Mouse (Mus musculus) frontal cortex, postnatal 10 days (tissue): Measurements from ENCODE around the gene Cycs.
A peak's percentile ranks its signal among the peaks of the same experiment; 100 is the strongest.
"Not testable (repeated sequence)": the region's sequence is repeated elsewhere in the genome, so short reads cannot be mapped to it uniquely, and the experiment has no call there.

Experiments used
- DNase-seq, 2 experiments: peaks; one replicate each; pipeline ENCODE4 v3.0.0; 2022; ENCODE audit warnings: low spot score in 2 of 2, mixed read lengths in 1 of 2

Gene Cycs

GRCm38 (mm10) chr6:50566141-50566996, at the start of gene Cycs:
Cycs (minus strand) TSS chr6:50566538.
- peak; percentile 99 to 100 for DNase-seq

DNA sequence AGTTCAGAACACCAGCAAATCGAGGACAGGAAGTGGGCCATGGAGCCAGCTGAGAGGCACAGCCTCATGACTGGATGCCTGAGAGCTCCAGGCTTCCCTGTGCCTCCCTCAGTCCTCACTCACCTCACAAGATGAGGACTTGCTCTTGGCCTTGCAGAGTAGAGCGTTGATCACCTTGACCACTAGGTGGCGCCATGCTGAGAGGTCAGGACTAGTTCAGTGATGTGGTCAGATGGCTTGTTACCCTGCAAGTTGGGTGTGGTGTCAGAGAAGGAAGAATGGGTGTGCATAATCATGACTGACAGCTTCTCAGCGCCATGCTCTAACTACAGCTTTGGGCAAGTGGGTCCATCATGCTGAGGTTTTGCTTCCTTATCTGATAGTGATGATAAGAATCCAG, 35.3 kb upstream of the Cycs start:
- DNase-seq: no peak

DNA sequence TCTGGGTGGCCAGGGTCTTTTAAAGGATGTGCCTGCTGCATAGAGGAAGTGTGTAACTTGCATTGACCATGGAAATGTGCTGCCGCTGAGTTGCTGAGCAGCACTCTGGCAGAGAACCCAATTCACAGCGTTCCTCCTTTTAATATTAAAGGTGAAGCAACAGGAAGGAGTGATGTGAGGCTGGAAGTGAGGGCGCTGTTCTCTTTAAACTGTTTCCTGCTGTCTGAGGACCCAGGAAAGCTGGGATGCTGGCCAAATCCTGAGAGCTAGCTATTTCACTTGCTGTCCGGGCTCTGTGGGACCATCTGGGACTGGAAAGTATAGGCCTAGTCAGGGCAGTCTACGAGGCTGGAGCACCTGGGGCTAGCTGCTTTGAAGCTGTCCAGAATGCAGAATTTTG, 32.2 kb upstream of the Cycs start:
- peak in 1 of 2 experiments; percentile 16 for DNase-seq

DNA sequence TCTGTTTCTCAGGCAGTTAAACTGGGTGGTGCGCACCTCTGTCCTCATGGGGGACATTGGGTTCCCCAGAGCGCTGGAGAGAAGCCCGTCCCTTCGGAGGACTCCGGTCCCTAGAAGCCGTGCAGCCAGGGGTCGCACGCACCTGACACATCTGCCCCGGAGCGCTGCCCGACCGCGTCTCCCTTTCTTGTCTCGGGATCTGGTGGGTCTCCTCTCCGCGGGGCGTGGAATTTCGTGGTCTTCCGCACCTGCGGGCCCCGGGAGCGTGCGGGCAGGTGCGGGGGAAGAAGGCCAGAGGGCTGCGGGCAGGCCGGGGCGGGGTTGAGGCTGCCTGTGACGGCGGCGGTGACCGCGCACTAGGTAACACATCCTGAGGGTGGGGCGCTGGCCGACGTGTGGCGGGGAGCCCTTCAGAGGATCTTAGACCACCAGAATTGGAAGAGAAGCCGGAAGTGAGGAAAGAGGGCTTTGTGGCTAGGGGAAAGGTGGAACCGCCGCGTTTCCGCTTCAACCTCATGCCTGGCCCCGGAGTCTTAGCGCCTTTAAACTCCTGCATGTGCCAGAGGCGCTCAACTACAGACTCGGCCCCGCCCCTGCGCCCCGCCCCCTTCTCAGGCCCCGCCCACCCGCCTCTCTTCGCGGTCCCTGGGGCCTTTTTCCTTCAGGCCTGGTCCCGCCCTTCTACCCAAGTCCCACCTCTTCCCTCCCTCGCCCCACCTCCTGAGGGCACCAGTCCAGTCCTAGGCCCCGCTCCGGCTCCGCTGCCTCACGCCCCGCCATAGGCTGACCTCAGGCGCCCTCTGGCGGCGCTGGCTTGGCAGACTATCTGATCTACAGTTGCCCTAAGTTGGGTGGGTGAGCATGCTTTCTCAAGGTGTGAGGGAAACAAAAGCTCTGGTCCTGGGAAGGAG, 30.2 kb upstream of the Cycs start, which contains the start of gene 4921507P07Rik:
TSS of gene 4921507P07Rik (minus strand) at position 332 of the 911 bp plus-strand sequence.
- peak; percentile 82 to 89 for DNase-seq

- DNase-seq: no peak
Measured at GRCm38 (mm10) chr6:50594372-50594771, 28.0 kb upstream of the Cycs start.

DNA sequence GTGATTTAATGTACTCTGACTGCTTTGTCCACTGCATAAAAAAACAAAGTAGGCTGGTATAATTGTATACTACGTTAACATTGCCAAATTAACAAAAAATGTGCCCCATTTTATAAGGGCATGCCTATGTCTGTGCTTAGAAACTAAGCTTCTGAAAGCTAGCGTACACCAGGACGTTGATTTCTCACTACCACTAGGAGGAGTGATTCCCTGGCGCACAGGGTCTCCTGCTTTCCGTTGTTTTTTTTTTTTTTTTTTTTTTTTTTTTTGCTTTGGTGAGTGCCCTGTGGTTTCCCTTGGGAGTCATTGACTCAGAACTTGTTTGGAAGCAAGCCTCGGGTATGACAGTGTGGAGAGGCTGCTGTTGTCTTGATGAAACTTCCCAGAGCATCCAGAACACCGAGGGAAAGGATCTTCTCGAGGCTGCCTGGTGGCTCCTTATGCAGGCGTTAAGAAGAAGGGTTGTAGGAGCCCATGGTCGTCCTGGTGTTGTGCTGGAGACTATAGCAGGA, 27.1 kb upstream of the Cycs start:
- DNase-seq: no peak

- DNase-seq: no peak
Measured at GRCm38 (mm10) chr6:50590234-50590633, 23.9 kb upstream of the Cycs start.

- DNase-seq: peak in 1 of 2 experiments; percentile 25
Measured at GRCm38 (mm10) chr6:50588251-50588650, 21.9 kb upstream of the Cycs start.

- no peak for DNase-seq
Measured at GRCm38 (mm10) chr6:50587412-50587811, 21.1 kb upstream of the Cycs start.

GRCm38 (mm10) chr6:50586316-50586715, 20.0 kb upstream of the Cycs start:
- DNase-seq: no peak

GRCm38 (mm10) chr6:50585733-50586132, 19.4 kb upstream of the Cycs start:
- DNase-seq: no peak

DNA sequence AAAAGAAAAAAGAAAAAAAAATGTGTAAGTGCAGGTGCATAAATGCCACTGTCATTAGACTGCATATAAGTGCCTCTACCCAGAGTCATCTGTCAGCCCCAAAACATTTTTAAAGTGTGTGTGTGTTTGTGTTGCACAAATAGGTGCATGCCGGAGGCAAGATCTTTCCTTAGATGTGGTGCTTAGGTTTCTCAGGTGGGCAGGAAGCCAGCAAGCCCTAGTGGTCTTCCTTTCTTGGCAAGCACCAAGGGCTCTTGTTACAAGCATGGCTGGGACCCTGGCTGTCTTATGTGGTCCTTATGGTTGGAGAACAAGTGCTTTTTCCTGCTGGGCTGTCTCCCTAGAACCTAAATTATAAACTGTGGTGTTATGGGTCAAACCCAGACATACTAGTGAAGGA, 5.3 kb upstream of the Cycs start:
- DNase-seq: no peak

GRCm38 (mm10) chr6:50566997-50567255, 588 bp upstream of the Cycs start:
- DNase-seq: no peak

DNA sequence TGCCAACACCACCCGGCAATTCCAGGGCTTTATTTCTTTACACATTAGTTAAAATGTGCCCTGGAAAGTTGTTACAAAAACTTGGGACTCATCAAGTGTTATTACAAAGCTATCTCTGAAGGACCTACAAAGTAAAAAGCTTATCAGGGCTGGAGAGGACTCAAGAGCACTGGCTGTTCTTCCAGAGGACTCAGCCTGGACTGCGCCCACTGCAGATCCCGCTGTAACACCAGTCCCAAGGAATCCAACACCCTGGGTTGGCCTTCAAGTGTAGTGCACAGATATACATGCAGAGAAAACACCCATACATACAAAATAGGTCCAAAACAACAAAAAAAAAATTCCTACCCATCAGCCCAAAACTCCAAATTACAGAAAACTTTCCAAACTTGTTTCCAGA, 2.7 kb downstream of the Cycs start:
- DNase-seq: no peak

DNA sequence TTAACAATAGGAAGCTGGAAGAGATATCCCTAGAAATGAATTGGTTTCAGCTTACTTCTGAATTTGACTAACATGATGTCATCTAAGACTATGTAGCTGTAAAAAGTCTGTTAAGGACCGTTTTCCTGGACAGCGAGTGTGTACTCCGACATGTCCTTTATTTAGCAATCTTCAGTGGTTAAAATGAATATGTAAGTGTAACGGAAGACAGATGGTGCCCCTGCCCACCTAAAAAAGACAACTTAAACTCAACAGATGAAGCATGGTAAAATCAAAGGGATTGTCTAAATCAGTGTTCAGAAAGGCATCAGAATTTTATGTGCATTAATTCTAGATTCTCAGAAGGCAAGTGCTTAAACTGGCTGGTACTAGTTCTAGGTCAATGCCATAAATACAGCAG, 3.9 kb downstream of the Cycs start:
- DNase-seq: no peak

- no peak for DNase-seq
Measured at GRCm38 (mm10) chr6:50560776-50561175, 5.6 kb downstream of the Cycs start.

DNA sequence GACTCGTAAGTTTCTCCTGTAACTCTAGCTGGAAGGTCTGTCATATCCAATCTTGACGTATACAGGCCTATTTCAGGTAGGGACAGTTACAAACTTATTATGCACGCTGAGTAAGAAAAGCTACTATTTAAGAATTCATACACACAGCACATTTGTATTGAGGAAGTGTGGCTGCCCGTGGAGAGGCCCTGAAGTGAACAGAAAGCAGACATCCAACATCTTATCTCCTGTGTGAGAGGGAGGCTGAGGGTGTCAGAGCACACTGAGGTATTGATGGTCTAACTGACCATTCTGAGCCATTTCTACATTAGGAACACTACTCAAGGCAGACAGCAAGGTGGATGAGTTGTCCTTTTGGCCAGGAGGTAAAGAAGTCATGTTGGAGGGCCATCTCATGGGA, 7.5 kb downstream of the Cycs start:
- DNase-seq: no peak

- DNase-seq: no peak
Measured at GRCm38 (mm10) chr6:50557566-50557965, 8.8 kb downstream of the Cycs start.

DNA sequence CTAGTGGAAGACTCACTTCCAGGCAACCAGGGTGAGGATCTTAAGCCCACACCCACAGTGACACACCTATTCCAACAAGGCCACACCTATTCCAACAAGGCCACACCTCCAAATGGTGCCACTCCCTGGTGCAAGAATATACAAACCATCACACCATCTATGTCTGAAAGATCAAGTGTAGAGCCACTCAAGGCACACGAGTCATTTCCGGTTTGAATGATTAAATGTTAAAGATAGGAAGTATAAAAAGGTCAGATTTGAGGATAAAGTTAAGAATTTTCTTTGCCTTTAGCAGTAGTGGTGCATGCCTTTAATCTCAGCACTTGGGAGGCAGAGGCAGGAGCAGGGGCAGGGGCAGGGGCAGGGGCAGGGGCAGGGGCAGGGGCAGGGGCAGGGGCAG, 12.1 kb downstream of the Cycs start:
- DNase-seq: not testable (repeated sequence)

DNA sequence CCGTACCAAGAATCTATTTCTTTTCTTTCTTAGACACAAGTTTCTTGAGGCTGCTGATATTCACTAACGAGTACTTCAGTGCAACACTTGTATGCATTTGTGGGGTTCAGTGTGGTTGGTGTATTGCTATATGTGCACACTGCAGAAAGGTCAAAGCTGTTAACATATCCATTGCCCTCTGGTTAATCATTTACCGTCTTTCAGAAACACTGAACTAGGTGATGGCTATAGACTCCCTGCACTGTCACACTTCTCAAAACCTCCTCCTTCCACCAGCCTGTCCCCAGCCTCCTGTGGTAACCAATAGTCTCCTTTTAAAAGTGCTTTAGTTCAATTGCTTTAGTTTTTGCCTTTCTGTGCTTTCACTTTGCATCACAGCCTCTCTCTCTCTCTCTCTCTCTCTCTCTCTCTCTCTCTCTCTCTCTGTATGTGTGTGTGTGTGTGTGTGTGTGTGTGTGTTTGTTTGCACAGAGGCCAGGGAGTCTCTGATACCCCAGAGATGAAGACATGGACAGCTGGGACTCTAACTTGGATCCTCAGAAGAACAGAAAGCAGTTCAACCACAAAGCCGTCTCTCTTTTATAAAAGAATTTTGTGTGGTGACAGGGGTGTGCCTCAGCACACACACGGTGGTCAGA, 13.3 kb downstream of the Cycs start:
- no peak for DNase-seq

DNA sequence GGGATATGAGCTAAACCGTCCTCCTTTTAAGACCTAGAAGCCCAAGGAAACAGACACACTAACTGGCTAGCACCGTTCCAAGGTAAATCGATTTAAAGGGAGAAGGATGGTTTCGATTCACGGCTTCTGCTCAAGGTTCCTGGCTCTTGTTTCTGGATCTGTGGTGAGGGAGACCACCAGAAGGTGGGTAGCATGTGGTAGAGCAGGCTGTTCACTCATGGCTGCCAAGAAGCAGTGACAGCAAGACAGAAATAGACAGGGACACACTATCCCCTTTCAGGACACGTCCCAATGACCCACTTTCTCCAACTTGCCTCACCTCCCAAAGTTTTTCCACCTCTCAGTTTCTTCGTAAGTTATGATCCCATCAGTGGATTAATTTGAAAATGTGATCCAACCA, 16.5 kb downstream of the Cycs start:
- no peak for DNase-seq

DNA sequence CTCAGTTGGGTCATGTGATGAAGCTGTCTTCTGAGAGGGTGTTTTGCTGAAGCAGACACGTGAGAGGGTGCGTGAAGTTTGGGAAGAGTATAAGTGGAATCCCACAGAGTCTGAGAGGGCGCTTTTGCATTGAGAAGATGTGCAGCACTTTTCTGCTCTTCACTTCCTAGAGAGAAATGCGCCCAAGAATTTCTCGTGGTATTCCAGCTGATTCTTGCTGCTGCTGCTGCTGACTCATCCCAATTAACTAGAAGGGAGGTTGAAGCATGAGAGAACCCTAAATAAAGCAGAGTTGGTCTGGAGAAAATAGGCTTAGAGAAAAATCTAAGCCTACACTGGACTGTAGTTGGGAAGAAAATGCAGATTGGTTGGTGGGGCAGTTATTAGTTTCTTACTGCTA, 17.3 kb downstream of the Cycs start:
- DNase-seq: no peak
